ENCODE assay signal across 12 mouse cellular contexts in genomic region chr13:47843541-47844267, GRCm38 (mm10).
DNase-seq lines count a peak whose midpoint lies in the region; ATAC-seq and TF ChIP-seq lines count a peak whose summit lies in the region.
"Had no signal": no experiment of that assay in that cellular context is flagged by ENCODE, and none has a peak within 500 bp of the region (broad histone marks: within the 10 kb centered on the region; RNA-seq: fewer than 3 reads in every experiment).

No protein-coding gene starts in this region.

- no peak overlapping the region for H3K4me2 ChIP-seq in intestine, embryonic 15.5 days (replicated peaks)
- H3K4me2 ChIP-seq in intestine, postnatal 0 days (replicated peaks; ENCODE audit: low read depth), result no peak overlapping the region
- peak overlapping the region; percentile 37 for H3K4me2 ChIP-seq in midbrain, embryonic 15.5 days
- H3K4me2 ChIP-seq: heart, embryonic 15.5 days had no signal

- 57% methylated on average over 13 of the region's 13 CpGs for WGBS in intestine, embryonic 15.5 days
- WGBS in intestine, postnatal 0 days, result 59% methylated on average over 13 of the region's 13 CpGs
- 54% methylated on average over 13 of the region's 13 CpGs for WGBS in embryonic facial prominence, embryonic 10.5 days
- WGBS in hindbrain, embryonic 10.5 days, result 31% methylated on average over 13 of the region's 13 CpGs
- 9% methylated on average over 13 of the region's 13 CpGs for WGBS in midbrain, embryonic 15.5 days

- H3K27me3 ChIP-seq in intestine, embryonic 15.5 days (replicated peaks), result no peaks in the 10 kb centered on the region; the same call in 1 of the 2 replicates
- no peaks in the 10 kb centered on the region for H3K27me3 ChIP-seq in intestine, postnatal 0 days (replicated peaks; ENCODE audit: control insufficient read depth, insufficient read depth, low read length)
- no peaks in the 10 kb centered on the region for H3K27me3 ChIP-seq in embryonic facial prominence, embryonic 10.5 days (replicated peaks; ENCODE audit: low read depth, poor library complexity, severe bottlenecking)
- H3K27me3 ChIP-seq in hindbrain, embryonic 10.5 days (ENCODE audit: insufficient read depth, poor library complexity, severe bottlenecking), result no peaks in the 10 kb centered on the region
- H3K27me3 ChIP-seq in midbrain, embryonic 15.5 days (replicated peaks), result no peaks in the 10 kb centered on the region
- H3K27me3 ChIP-seq: heart, embryonic 15.5 days had no signal

- no peaks in the 10 kb centered on the region for H3K36me3 ChIP-seq in intestine, embryonic 15.5 days
- no peaks in the 10 kb centered on the region for H3K36me3 ChIP-seq in intestine, postnatal 0 days (ENCODE audit: control insufficient read depth, insufficient read depth)
- no peaks in the 10 kb centered on the region for H3K36me3 ChIP-seq in embryonic facial prominence, embryonic 10.5 days (replicated peaks)
- H3K36me3 ChIP-seq in hindbrain, embryonic 10.5 days, result no peaks in the 10 kb centered on the region
- no peaks in the 10 kb centered on the region for H3K36me3 ChIP-seq in midbrain, embryonic 15.5 days (replicated peaks)
- H3K36me3 ChIP-seq: heart, embryonic 15.5 days had no signal

- no peak overlapping the region for H3K4me3 ChIP-seq in intestine, embryonic 15.5 days (replicated peaks)
- H3K4me3 ChIP-seq in intestine, postnatal 0 days (ENCODE audit: low read depth, low read length), result no peak overlapping the region
- no peak overlapping the region for H3K4me3 ChIP-seq in embryonic facial prominence, embryonic 10.5 days
- peak overlapping the region; percentile 22; the same call in 1 of the 2 replicates for H3K4me3 ChIP-seq in hindbrain, embryonic 10.5 days
- no peak overlapping the region for H3K4me3 ChIP-seq in midbrain, embryonic 15.5 days
- H3K4me3 ChIP-seq: heart, embryonic 15.5 days had no signal

- DNase-seq in embryonic facial prominence, embryonic 10.5 days (ENCODE audit: low spot score), result peak; percentile 40
- peak; percentile 27 for DNase-seq in hindbrain, embryonic 10.5 days (ENCODE audit: low spot score)
- DNase-seq in B cell, adult 2 months, result no peak
- DNase-seq in cerebellum, adult 11-12 months, result no peak
- no peak for DNase-seq in kidney, postnatal 25 days
- DNase-seq: cerebellum, postnatal 25 days; left cerebral cortex, postnatal 4 days had no signal

- peak; percentile 62 for ATAC-seq in intestine, embryonic 15.5 days
- no peak for ATAC-seq in intestine, postnatal 0 days
- ATAC-seq in midbrain, embryonic 15.5 days (replicated peaks), result peak; percentile 74

- H3K4me1 ChIP-seq in intestine, embryonic 15.5 days (replicated peaks), result no peaks in the 10 kb centered on the region; the same call in 1 of the 2 replicates
- no peaks in the 10 kb centered on the region for H3K4me1 ChIP-seq in intestine, postnatal 0 days (replicated peaks; ENCODE audit: control insufficient read depth, insufficient read depth, low read length)
- H3K4me1 ChIP-seq in embryonic facial prominence, embryonic 10.5 days, result peaks cover 15% of the 10 kb centered on the region
- H3K4me1 ChIP-seq in hindbrain, embryonic 10.5 days (replicated peaks), result peaks cover 28% of the 10 kb centered on the region
- H3K4me1 ChIP-seq in midbrain, embryonic 15.5 days, result peaks cover 19% of the 10 kb centered on the region
- H3K4me1 ChIP-seq: heart, embryonic 15.5 days had no signal

- H3K27ac ChIP-seq in intestine, embryonic 15.5 days, result no peak overlapping the region
- no peak overlapping the region for H3K27ac ChIP-seq in intestine, postnatal 0 days (ENCODE audit: low read depth, low read length)
- peak overlapping the region; percentile 51 for H3K27ac ChIP-seq in embryonic facial prominence, embryonic 10.5 days (replicated peaks)
- H3K27ac ChIP-seq in hindbrain, embryonic 10.5 days, result peak overlapping the region; percentile 83
- H3K27ac ChIP-seq in midbrain, embryonic 15.5 days, result peak overlapping the region; percentile 69
- H3K27ac ChIP-seq: heart, embryonic 15.5 days; kidney, postnatal 0 days had no signal

- no peak for TF ChIP-seq CTCF in intestine, postnatal 0 days (IDR thresholded peaks at IDR 0.05; ENCODE audit: low read depth)

- no peaks in the 10 kb centered on the region for H3K9me3 ChIP-seq in intestine, embryonic 15.5 days
- no peaks in the 10 kb centered on the region for H3K9me3 ChIP-seq in intestine, postnatal 0 days (ENCODE audit: control insufficient read depth)
- H3K9me3 ChIP-seq in embryonic facial prominence, embryonic 10.5 days, result no peaks in the 10 kb centered on the region
- no peaks in the 10 kb centered on the region for H3K9me3 ChIP-seq in hindbrain, embryonic 10.5 days
- H3K9me3 ChIP-seq in midbrain, embryonic 15.5 days, result no peaks in the 10 kb centered on the region
- H3K9me3 ChIP-seq: heart, embryonic 15.5 days had no signal

- H3K9ac ChIP-seq in intestine, embryonic 15.5 days, result no peak overlapping the region
- no peak overlapping the region for H3K9ac ChIP-seq in intestine, postnatal 0 days (ENCODE audit: low read depth, low read length)
- no peak overlapping the region for H3K9ac ChIP-seq in midbrain, embryonic 15.5 days
- H3K9ac ChIP-seq: heart, embryonic 15.5 days had no signal

Comparison
In these comparisons a context has a peak if more than half of its experiments do, and no peak if none do; other contexts are left out.
1. H3K27ac ChIP-seq: peak in embryonic facial prominence, embryonic 10.5 days (single experiment), hindbrain, embryonic 10.5 days (single experiment) and midbrain, embryonic 15.5 days (single experiment); none in intestine, embryonic 15.5 days (single experiment) and intestine, postnatal 0 days (single experiment).
2. DNase-seq: peak in embryonic facial prominence, embryonic 10.5 days (single experiment) and hindbrain, embryonic 10.5 days (single experiment); none in B cell, adult 2 months (0 of 2), cerebellum, adult 11-12 months (single experiment) and kidney, postnatal 25 days (0 of 2).